7 mouse cellular contexts compared by ENCODE assay signal in the genomic region with DNA sequence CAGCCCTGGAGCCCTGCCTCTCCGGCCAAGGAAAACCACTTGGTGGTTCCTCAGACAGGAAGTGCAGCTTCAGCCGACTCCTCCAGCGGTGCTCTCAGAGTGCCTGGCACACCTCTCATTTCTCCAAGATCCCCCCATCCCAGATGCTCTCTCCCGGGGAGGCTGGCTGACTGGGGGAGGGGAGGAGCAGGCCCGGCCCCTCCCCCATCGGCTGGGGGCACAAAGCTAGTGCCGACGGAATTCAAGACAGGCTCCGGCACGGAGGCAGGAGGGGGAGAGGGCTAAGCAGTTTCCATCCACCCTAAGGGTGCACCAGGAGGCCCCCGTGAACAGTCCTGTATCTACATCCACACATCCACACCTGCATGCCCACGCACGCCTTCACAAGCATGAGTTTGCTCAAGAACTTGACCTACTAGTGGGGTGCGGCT. TPM values are rescaled to one million over a fixed set of nuclear protein-coding genes. Genes with fewer than 3 reads are reported as not detected.
A peak's percentile ranks its signal among the peaks of the same experiment; 100 is the strongest.
DNase-seq lines count a peak whose midpoint lies in the region; ATAC-seq lines count a peak whose summit lies in the region.

No protein-coding gene starts in this region.

- H3K4me3 ChIP-seq in brown adipose tissue, adult 24 weeks (ENCODE audit: insufficient read depth, low read depth, low read length) = peak overlapping the region; percentile 1; the same call in 1 of the 2 replicates
- peak overlapping the region; percentile 83 for H3K4me3 ChIP-seq in hindbrain, embryonic 10.5 days
- peak overlapping the region; percentile 89 for H3K4me3 ChIP-seq in midbrain, embryonic 10.5 days

- DNase-seq in ES-CJ7 (ENCODE audit: low read depth, low spot score) = peak; percentile 62
- peak; percentile 65 for DNase-seq in hindbrain, embryonic 10.5 days (ENCODE audit: low spot score)
- peak; percentile 57 for DNase-seq in midbrain, embryonic 10.5 days (ENCODE audit: low spot score)
- no peak for DNase-seq in gastrocnemius, postnatal 36 days
- DNase-seq in thymus, postnatal 10 days (ENCODE audit: low spot score in 2 of 2) = no peak

- intact Hi-C loops in gastrocnemius, postnatal 36 days (cut with DNase I) = no loop called here

- 2% methylated on average over 14 of the region's 14 CpGs for WGBS in hindbrain, embryonic 10.5 days
- 2% methylated on average over 14 of the region's 14 CpGs for WGBS in midbrain, embryonic 10.5 days

- peaks cover 5% of the 10 kb centered on the region; the same call in 1 of the 2 replicates for H3K4me1 ChIP-seq in brown adipose tissue, adult 24 weeks (ENCODE audit: control insufficient read depth, insufficient read depth, insufficient read length, low read length)
- peaks cover 94% of the 10 kb centered on the region for H3K4me1 ChIP-seq in hindbrain, embryonic 10.5 days (replicated peaks)
- H3K4me1 ChIP-seq in midbrain, embryonic 10.5 days = peaks cover 93% of the 10 kb centered on the region

- peaks cover 42% of the 10 kb centered on the region for H3K36me3 ChIP-seq in hindbrain, embryonic 10.5 days
- peaks cover 41% of the 10 kb centered on the region for H3K36me3 ChIP-seq in midbrain, embryonic 10.5 days

- no peak overlapping the region for H3K27ac ChIP-seq in brown adipose tissue, adult 24 weeks (replicated peaks; ENCODE audit: low read depth, low read length)
- H3K27ac ChIP-seq in hindbrain, embryonic 10.5 days = peak overlapping the region; percentile 95
- peak overlapping the region; percentile 96 for H3K27ac ChIP-seq in midbrain, embryonic 10.5 days (replicated peaks)

- H3K27me3 ChIP-seq in hindbrain, embryonic 10.5 days (ENCODE audit: insufficient read depth, poor library complexity, severe bottlenecking) = peaks cover 96% of the 10 kb centered on the region
- peaks cover 50% of the 10 kb centered on the region for H3K27me3 ChIP-seq in midbrain, embryonic 10.5 days (ENCODE audit: low read depth, poor library complexity, severe bottlenecking)

- no peak for ATAC-seq in granulocyte monocyte progenitor cell, adult 5-6 weeks (replicated peaks; ENCODE audit: poor library complexity, severe bottlenecking)

- H3K9me3 ChIP-seq in hindbrain, embryonic 10.5 days = no peaks in the 10 kb centered on the region
- no peaks in the 10 kb centered on the region for H3K9me3 ChIP-seq in midbrain, embryonic 10.5 days (replicated peaks)

RNA-seq across cellular contexts. Expression of a gene that starts 3.5 kb away (rescaled TPM):
- 3.1 and 3.2 TPM in 2 replicates for polyA plus RNA-seq in brown adipose tissue, adult 24 weeks (2012; ENCODE audit: insufficient read depth, insufficient read length, missing spikeins)
- polyA plus RNA-seq in hindbrain, embryonic 10.5 days (2016; fragmentation: Nextera tagmentation; extraction: Ambion mirVana) = 14.5 and 16.4 TPM in 2 replicates
- polyA plus RNA-seq in midbrain, embryonic 10.5 days (2016; fragmentation: Nextera tagmentation; extraction: Ambion mirVana) = 14.9 and 17.2 TPM in 2 replicates
- total RNA-seq in gastrocnemius, postnatal 36 days (2021) = 1 to 10 TPM; 4.9 to 6.1 TPM
- total RNA-seq in granulocyte monocyte progenitor cell, adult 5-6 weeks (2014; fragmentation: Nextera tagmentation) = 2.6 TPM in 1 of 2 replicates, not detected in the other
- total RNA-seq in granulocyte monocyte progenitor cell, adult 5-6 weeks (2017) = not detected in 2 replicates

RNA-seq across cellular contexts. Expression of a gene that starts 27.3 kb away (rescaled TPM):
- polyA plus RNA-seq in brown adipose tissue, adult 24 weeks (2012; ENCODE audit: insufficient read depth, insufficient read length, missing spikeins) = not detected in 2 replicates
- 2.6 and 3.1 TPM in 2 replicates for polyA plus RNA-seq in hindbrain, embryonic 10.5 days (2016; fragmentation: Nextera tagmentation; extraction: Ambion mirVana)
- 3.2 and 3.6 TPM in 2 replicates for polyA plus RNA-seq in midbrain, embryonic 10.5 days (2016; fragmentation: Nextera tagmentation; extraction: Ambion mirVana)
- not detected for total RNA-seq in gastrocnemius, postnatal 36 days (2021)
- total RNA-seq in granulocyte monocyte progenitor cell, adult 5-6 weeks (2014; fragmentation: Nextera tagmentation) = not detected in 2 replicates
- not detected in 2 replicates for total RNA-seq in granulocyte monocyte progenitor cell, adult 5-6 weeks (2017)

RNA-seq across cellular contexts. Expression of a gene that starts 37.5 kb away (rescaled TPM):
- polyA plus RNA-seq in brown adipose tissue, adult 24 weeks (2012; ENCODE audit: insufficient read depth, insufficient read length, missing spikeins) = 0.83 and 3.3 TPM in 2 replicates
- polyA plus RNA-seq in hindbrain, embryonic 10.5 days (2016; fragmentation: Nextera tagmentation; extraction: Ambion mirVana) = 6.4 and 7.2 TPM in 2 replicates
- polyA plus RNA-seq in midbrain, embryonic 10.5 days (2016; fragmentation: Nextera tagmentation; extraction: Ambion mirVana) = 9.3 and 11.6 TPM in 2 replicates
- 10 to 100 TPM; 60.6 to 81.6 TPM for total RNA-seq in gastrocnemius, postnatal 36 days (2021)
- not detected in 2 replicates for total RNA-seq in granulocyte monocyte progenitor cell, adult 5-6 weeks (2014; fragmentation: Nextera tagmentation)
- not detected in 2 replicates for total RNA-seq in granulocyte monocyte progenitor cell, adult 5-6 weeks (2017)

Comparison
In these comparisons a context has a peak if more than half of its experiments do, and no peak if none do; other contexts are left out.
1. DNase-seq: peak in ES-CJ7 (single experiment), hindbrain, embryonic 10.5 days (single experiment) and midbrain, embryonic 10.5 days (single experiment); none in gastrocnemius, postnatal 36 days (0 of 2) and thymus, postnatal 10 days (0 of 2).
2. H3K4me3 ChIP-seq: peak in every context shown above with its lines; median percentile 89 in midbrain, embryonic 10.5 days; 83 in hindbrain, embryonic 10.5 days; 1 in brown adipose tissue, adult 24 weeks.